Mouse (Mus musculus) G1E (cell line): ENCODE results near the gene Camsap1. TPM values are rescaled to one million over a fixed set of nuclear protein-coding genes. Genes with fewer than 3 reads are reported as not detected.

ENCODE experiments used
- ATAC-seq: 2 replicates; pipeline ENCODE4 v1.8.0; 2016; ENCODE audit warnings: mild to moderate bottlenecking; ENCODE audit not compliant: insufficient number of reproducible peaks, poor library complexity, low FRiP score, severe bottlenecking; ENCODE audit errors: extremely low read depth
- DNase-seq: peaks from one replicate; pipeline ENCODE4 v3.0.0; 2012; ENCODE audit warnings: low spot score
- H3K27me3 ChIP-seq: 2 replicates; pipeline ENCODE4 v1.6.1; 2012; ENCODE audit warnings: mild to moderate bottlenecking, low read length, inconsistent platforms; ENCODE audit not compliant: insufficient read depth
- H3K36me3 ChIP-seq: replicated peaks from 2 replicates; pipeline ENCODE3; 2012; ENCODE audit warnings: mild to moderate bottlenecking, inconsistent platforms
- H3K4me1 ChIP-seq: 2 replicates; pipeline ENCODE4 v1.6.1; 2012; ENCODE audit warnings: low read depth, low read length, inconsistent platforms, mixed read lengths; ENCODE audit not compliant: insufficient read depth
- H3K4me3 ChIP-seq: 2 replicates; pipeline ENCODE4 v1.5.1; 2012; ENCODE audit warnings: low read depth, mild to moderate bottlenecking, inconsistent platforms, low read length, moderate library complexity, mixed read lengths
- H3K9me3 ChIP-seq: replicated peaks from 2 replicates; pipeline ENCODE4 v1.6.1; 2012; ENCODE audit warnings: inconsistent platforms
- CTCF ChIP-seq: IDR thresholded peaks from 2 replicates; pipeline ENCODE4 v1.5.1; 2012; ENCODE audit warnings: low read depth, low read length, inconsistent platforms, mixed read lengths
- GATA1 ChIP-seq: IDR thresholded peaks from 2 replicates; pipeline ENCODE4 v1.6.1; 2012; ENCODE audit warnings: borderline replicate concordance, low read length, inconsistent platforms, mixed read lengths
- GATA2 ChIP-seq: IDR thresholded peaks from 2 replicates; pipeline ENCODE4 v1.6.1; 2012; ENCODE audit warnings: low read depth, low read length, inconsistent platforms, borderline replicate concordance
- POLR2AphosphoS5 ChIP-seq: IDR thresholded peaks from 2 replicates; pipeline ENCODE4 v1.6.1; 2012; ENCODE audit warnings: low read depth, low read length, inconsistent platforms; ENCODE audit not compliant: insufficient replicate concordance
- TAL1 ChIP-seq: conservative IDR thresholded peaks from 2 replicates; pipeline ENCODE4 v1.6.1; 2012; ENCODE audit warnings: low read depth, low read length, inconsistent platforms, mixed read lengths
- polyA plus RNA-seq: library from polyadenylated mRNA; stranded (reverse); fragments of >175 nt; gene quantifications from 2 replicates; pipeline ENCODE4 v1.2.3, GENCODE M21; 2012
- total RNA-seq, 2 experiments: library from RNA; stranded (forward) in 1 of 2; stranded (reverse) in 1 of 2; fragments of 200-1000 nt in 1 of 2; fragments of >200 nt in 1 of 2; fragmentation: Nextera tagmentation in 1 of 2; gene quantifications; 2 replicates each; pipeline ENCODE4 v1.2.3; 2014 to 2017

Camsap1 gene
- total and polyA plus RNA-seq, 3 experiments = 4.8 to 21.6 (median 12.9) TPM

DNA sequence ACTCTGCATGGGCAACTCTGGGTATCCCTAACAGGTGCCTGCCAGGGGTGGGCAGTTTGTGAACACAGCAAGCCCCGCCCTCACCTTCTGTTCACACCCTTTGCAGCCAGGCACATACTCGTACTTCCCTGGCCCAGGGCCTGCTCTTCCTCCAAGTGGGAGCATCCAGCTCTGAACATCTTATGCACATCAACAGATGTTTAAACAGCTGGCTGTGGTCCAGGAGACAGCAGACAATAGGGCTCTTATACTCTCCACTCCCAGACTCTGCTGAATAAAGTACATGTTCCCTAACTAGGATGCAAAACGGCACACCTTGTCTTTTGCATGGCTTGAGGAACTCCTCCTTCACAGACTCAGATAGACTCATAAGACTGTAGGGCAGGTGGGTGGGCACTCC, 63.1 kb downstream of the Camsap1 start:
- TF ChIP-seq GATA2 = no peak
- no peak for TF ChIP-seq GATA1
- no peak for TF ChIP-seq CTCF
- no peak for TF ChIP-seq TAL1
- no peak for TF ChIP-seq POLR2AphosphoS5
- no peaks in the 10 kb centered on the region for H3K9me3 ChIP-seq
- H3K4me3 ChIP-seq = no peak overlapping the region
- H3K36me3 ChIP-seq = peaks cover 14% of the 10 kb centered on the region
- peaks cover 16% of the 10 kb centered on the region for H3K27me3 ChIP-seq
- no peak for DNase-seq
- no peak for ATAC-seq
- peaks cover 3% of the 10 kb centered on the region; the same call in 1 of the 2 replicates for H3K4me1 ChIP-seq

DNA sequence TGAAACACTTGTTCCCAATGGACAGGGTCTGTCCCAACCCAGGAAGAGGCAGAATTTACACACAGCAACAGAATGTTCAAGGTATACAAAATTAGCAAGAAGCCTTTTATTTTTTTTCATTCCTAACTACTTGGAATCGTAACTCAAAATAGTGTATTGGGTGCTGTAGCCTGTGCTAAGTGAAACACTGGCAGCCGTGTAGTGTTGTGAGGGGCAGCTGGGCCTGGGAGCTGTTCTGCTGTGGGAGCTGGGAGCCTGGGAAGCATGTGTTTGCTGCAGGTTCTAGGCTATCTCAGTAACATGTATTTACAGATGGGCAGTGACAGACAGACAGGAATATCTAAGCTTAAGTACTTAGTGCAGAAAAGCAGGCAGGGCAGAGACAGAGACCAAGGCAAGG, 64.7 kb downstream of the Camsap1 start:
- no peak overlapping the region for H3K4me3 ChIP-seq
- peaks cover 22% of the 10 kb centered on the region for H3K27me3 ChIP-seq
- ATAC-seq = no peak
- H3K36me3 ChIP-seq = peaks cover 2% of the 10 kb centered on the region
- no peak for DNase-seq
- TF ChIP-seq GATA2 (no peak), POLR2AphosphoS5 (no peak), TAL1 (no peak), GATA1 (no peak), CTCF (no peak)
- H3K4me1 ChIP-seq = peaks cover 3% of the 10 kb centered on the region; the same call in 1 of the 2 replicates
- H3K9me3 ChIP-seq = no peaks in the 10 kb centered on the region

DNA sequence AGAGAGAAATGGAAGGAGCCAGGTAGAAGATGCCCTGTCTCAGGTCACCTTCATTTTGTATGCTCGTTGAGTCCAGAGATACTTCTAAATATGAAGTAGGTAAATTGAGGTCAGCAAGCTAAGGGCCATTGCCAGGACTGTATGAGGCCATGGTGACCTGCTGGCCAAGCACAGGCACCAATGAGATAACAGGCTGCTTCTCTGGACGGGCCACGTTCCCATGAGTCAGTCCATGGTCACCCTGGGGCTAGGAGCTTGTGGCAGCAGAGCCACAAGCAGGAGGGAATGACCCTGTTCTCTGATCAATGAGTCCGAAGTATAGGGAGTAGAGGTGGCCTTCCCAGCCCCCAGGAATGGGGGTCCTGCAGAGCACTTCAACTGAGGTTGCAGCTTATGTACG, 68.3 kb downstream of the Camsap1 start:
- Histone ChIP-seq H3K36me3 (no peaks in the 10 kb centered on the region), H3K27me3 (peaks cover 37% of the 10 kb centered on the region), H3K9me3 (no peaks in the 10 kb centered on the region), H3K4me3 (no peak overlapping the region), H3K4me1 (0 out of 2 replicates have a peak, but pooled peaks cover 3% of the 10 kb centered on the region)
- TF ChIP-seq POLR2AphosphoS5 (no peak), TAL1 (no peak), GATA1 (no peak), CTCF (no peak), GATA2 (no peak)
- ATAC-seq (no peak), DNase-seq (no peak)

DNA sequence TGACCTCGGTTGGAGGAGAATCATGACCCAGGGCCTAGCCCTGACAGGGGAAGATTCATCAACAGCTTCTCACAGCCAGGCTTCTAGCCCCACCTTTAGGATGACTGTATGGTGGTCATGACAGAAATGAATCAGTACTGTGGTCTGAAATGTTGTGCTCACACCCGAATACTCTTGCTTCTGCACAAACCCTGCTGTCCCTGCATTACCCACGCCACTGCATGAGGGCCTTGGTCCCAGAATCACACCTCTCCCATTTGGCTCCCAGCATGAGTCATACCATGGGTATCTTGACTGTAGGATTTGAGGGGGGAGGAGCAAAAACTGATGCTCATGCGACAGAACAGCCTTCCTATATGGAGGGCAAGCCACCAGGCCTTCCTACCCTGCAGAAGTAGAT, 68.9 kb downstream of the Camsap1 start:
- Histone ChIP-seq H3K4me3 (no peak overlapping the region), H3K9me3 (no peaks in the 10 kb centered on the region), H3K27me3 (peaks cover 39% of the 10 kb centered on the region), H3K4me1 (0 out of 2 replicates have a peak, but pooled peaks cover 3% of the 10 kb centered on the region), H3K36me3 (no peaks in the 10 kb centered on the region)
- ATAC-seq = no peak
- TF ChIP-seq CTCF (no peak), GATA2 (no peak), GATA1 (no peak), TAL1 (no peak), POLR2AphosphoS5 (no peak)
- DNase-seq = no peak

DNA sequence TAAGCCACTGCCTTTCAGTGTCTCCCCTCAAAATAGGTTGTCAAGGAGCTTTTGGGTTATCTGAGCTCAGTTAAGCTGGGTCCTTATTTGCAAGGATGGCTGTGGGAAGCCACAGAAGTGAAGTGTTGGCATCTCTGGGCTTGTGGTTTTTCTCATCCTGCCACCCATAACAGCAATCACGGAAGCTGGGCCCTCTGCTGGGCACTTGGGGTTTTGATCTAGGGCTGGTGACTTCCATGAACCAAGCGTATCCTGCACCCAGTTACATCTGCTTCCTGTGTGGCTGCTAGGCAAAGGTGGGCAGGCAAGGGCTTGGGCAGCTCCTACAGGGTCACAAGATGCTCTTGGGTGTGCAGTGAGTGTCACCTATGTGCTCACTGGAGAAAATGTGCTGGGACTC, 69.8 kb downstream of the Camsap1 start:
- Histone ChIP-seq H3K4me1 (0 out of 2 replicates have a peak, but pooled peaks cover 3% of the 10 kb centered on the region), H3K4me3 (no peak overlapping the region), H3K27me3 (peaks cover 40% of the 10 kb centered on the region), H3K36me3 (no peaks in the 10 kb centered on the region), H3K9me3 (no peaks in the 10 kb centered on the region)
- no peak for DNase-seq
- ATAC-seq = no peak
- no peak for TF ChIP-seq CTCF

DNA sequence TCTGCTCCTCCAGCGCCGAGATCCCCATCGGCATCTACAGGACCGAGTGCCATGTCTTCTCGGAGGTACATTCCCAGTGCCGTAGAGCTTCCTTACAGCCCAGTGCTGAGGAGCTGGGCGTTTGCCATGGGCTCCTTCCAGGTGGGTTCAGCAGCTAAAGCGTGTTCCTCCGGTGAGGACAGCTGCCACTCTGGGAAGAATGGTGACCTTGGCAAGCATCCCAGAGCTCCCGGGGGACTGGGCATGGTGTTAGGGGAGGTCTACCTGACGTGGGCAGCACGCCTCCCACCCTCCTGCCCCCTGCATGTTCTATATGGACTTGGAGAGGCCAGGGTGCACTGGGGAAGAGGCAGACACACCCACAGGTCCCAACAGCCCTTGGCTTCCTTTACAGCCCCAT, 73.2 kb downstream of the Camsap1 start:
- DNase-seq = no peak
- H3K36me3 ChIP-seq = no peaks in the 10 kb centered on the region
- no peaks in the 10 kb centered on the region for H3K9me3 ChIP-seq
- TF ChIP-seq POLR2AphosphoS5 (no peak), TAL1 (no peak), CTCF (no peak), GATA2 (no peak), GATA1 (no peak)
- no peak for ATAC-seq
- no peaks in the 10 kb centered on the region for H3K4me1 ChIP-seq
- H3K27me3 ChIP-seq = peaks cover 38% of the 10 kb centered on the region
- no peak overlapping the region for H3K4me3 ChIP-seq

DNA sequence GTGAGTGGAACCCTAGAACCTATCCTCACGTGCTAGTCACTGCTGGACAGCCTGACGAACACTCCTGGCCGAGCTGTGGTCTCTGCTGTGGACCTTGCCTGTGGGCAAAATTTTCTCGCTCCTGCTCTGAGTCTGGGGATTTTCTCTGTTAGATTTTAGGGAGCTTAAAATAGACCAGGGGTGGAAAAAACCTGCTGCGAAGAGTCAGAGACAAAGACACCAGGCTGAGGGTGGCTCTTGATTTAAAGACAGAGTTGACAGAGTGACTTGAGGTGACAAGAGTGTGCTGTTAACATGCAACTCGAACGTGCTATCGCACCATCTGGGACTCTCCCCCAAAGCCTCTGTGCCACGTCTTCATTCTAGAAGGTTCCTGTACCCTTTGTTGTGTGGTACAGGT, 84.1 kb downstream of the Camsap1 start:
- H3K27me3 ChIP-seq = peaks cover 45% of the 10 kb centered on the region
- no peak overlapping the region for H3K4me3 ChIP-seq
- H3K36me3 ChIP-seq = no peaks in the 10 kb centered on the region
- no peaks in the 10 kb centered on the region for H3K4me1 ChIP-seq
- ATAC-seq = no peak
- TF ChIP-seq TAL1 = no peak
- TF ChIP-seq GATA2 = no peak
- TF ChIP-seq GATA1 = no peak
- TF ChIP-seq CTCF = no peak
- TF ChIP-seq POLR2AphosphoS5 = no peak
- DNase-seq = no peak
- no peaks in the 10 kb centered on the region for H3K9me3 ChIP-seq
